Mouse (Mus musculus) forebrain, embryonic 16.5 days (tissue): ENCODE data around the gene Bckdha. TPM values are rescaled to one million over a fixed set of nuclear protein-coding genes. Genes with fewer than 3 reads are reported as not detected.

Experiments used
- ATAC-seq: fragments of 200-750 bp; cut with Nextera tagmentation; 2 replicates; pipeline ENCODE4 v1.8.0; 2017; ENCODE audit warnings: mild to moderate bottlenecking, moderate library complexity
- H3K27ac ChIP-seq: fragments of 300-500 bp; sonication (generic); 2 replicates; pipeline ENCODE4 v1.5.1; 2014; ENCODE audit warnings: low read length, control low read depth
- H3K27me3 ChIP-seq: fragments of 300-500 bp; sonication (generic); replicated peaks from 2 replicates; pipeline ENCODE4 v1.6.1; 2014; ENCODE audit warnings: low read length; ENCODE audit not compliant: control insufficient read depth, insufficient read depth
- H3K36me3 ChIP-seq: fragments of 300-500 bp; sonication (generic); 2 replicates; pipeline ENCODE4 v1.6.1; 2014; ENCODE audit not compliant: control insufficient read depth, insufficient read depth
- H3K4me1 ChIP-seq: fragments of 300-500 bp; sonication (generic); replicated peaks from 2 replicates; pipeline ENCODE4 v1.6.1; 2014; ENCODE audit warnings: low read length; ENCODE audit not compliant: control insufficient read depth, insufficient read depth
- H3K4me2 ChIP-seq: fragments of 300-500 bp; sonication (generic); 2 replicates; pipeline ENCODE4 v1.6.1; 2014; ENCODE audit warnings: mild to moderate bottlenecking, low read length, control low read depth
- H3K4me3 ChIP-seq: fragments of 300-500 bp; sonication (generic); replicated peaks from 2 replicates; pipeline ENCODE4 v1.5.1; 2014; ENCODE audit warnings: mild to moderate bottlenecking, low read length, control low read depth
- H3K9ac ChIP-seq: fragments of 300-500 bp; sonication (generic); replicated peaks from 2 replicates; pipeline ENCODE4 v1.6.1; 2014; ENCODE audit warnings: low read depth, low read length, control low read depth
- H3K9me3 ChIP-seq: fragments of 300-500 bp; sonication (generic); 2 replicates; pipeline ENCODE4 v1.6.1; 2016; ENCODE audit warnings: low read length; ENCODE audit not compliant: control insufficient read depth
- WGBS: fragments of 180-500 bp; shearing (Covaris S2); extraction: QIAGEN DNeasy Blood & Tissue Kit; methylation state at CpG from one replicate; pipeline ENCODE4 v1.1.7; 2014; 5-methylcytosine and 5-hydroxymethylcytosine counted together
- polyA plus RNA-seq: library from polyadenylated mRNA; unstranded; fragments of >200 nt; fragmentation: Nextera tagmentation; extraction: Ambion mirVana; gene quantifications from 2 replicates; pipeline ENCODE4 v1.2.1, GENCODE M21; 2015

The Bckdha gene
- polyA plus RNA-seq, 1 experiment from 2014 or later: 57.7 TPM

DNA sequence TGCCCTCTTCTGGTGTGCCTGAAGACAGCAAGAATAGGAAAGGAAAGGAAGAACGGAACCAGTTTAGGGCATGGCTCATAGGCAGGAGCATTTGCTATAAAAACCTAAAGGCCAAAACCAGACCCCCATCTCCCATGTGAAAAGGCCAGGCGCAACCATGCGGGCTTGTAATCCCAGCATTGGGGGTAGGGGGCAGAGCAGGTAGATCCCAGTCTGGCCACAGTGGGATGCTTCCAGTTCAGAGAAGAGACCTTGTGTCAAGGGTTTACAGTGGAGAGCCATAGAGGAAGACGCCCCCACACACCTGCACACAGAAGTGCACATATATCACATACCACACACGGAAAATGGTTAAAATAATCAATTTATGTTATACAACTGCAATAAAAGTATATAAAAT lies 44.7 kb downstream of the Bckdha start:
- Histone ChIP-seq H3K9me3 (no peaks in the 10 kb centered on the region), H3K27ac (no peak overlapping the region), H3K27me3 (0 out of 2 replicates have a peak, but pooled peaks cover 3% of the 10 kb centered on the region), H3K36me3 (no peaks in the 10 kb centered on the region), H3K4me1 (peaks cover 3% of the 10 kb centered on the region; the same call in 1 of the 2 replicates), H3K9ac (no peak overlapping the region), H3K4me3 (no peak overlapping the region), H3K4me2 (no peak overlapping the region)
- ATAC-seq: no peak
- 92% methylated on average over 5 of the region's 5 CpGs for WGBS

DNA sequence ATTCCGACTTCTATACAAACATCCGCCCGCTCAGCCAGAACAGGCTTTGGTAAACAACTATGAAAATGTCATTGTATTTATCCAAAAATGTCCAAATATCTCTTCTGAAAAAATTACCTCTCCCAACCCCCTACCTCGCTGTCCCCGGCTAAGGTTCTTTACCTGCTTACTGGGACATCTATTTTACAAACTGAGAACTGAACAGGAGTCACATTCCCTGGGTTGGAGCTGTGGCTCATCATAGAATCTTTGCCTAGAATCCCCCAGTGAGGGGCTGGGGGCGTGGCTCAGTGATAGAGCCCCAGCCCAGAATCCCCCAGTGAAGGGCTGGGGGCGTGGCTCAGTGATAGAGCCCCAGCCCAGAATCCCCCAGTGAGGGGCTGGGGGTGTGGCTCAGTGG lies 47.3 kb downstream of the Bckdha start:
- Histone ChIP-seq H3K36me3 (no peaks in the 10 kb centered on the region), H3K4me3 (no peak overlapping the region), H3K4me1 (no peaks in the 10 kb centered on the region), H3K27me3 (no peaks in the 10 kb centered on the region), H3K9me3 (no peaks in the 10 kb centered on the region), H3K4me2 (no peak overlapping the region), H3K9ac (no peak overlapping the region), H3K27ac (no peak overlapping the region)
- 43% methylated on average over 7 of the region's 7 CpGs for WGBS
- ATAC-seq: no peak

DNA sequence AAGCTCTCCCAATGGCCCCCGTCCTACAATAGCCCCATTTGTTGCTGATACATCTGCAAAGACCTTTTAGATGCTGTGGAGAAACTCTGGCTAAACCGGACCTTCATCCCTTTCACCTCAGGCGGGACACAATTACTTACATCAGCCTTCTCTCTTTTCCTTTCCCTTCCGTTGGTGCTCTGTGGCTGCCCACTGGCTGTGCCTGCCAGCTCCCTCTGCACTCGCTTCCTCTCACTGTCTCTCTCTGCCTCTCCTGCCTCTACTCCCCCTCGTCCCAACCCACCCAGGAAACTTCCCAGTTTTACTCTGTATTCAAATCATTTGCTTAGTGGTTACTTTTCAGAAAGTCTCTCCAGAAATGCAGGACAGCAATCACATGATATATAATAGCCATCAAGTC lies 48.7 kb downstream of the Bckdha start:
- H3K36me3 ChIP-seq: no peaks in the 10 kb centered on the region
- ATAC-seq: no peak
- H3K4me2 ChIP-seq: no peak overlapping the region
- H3K9ac ChIP-seq: no peak overlapping the region
- H3K27ac ChIP-seq: no peak overlapping the region
- H3K27me3 ChIP-seq: no peaks in the 10 kb centered on the region
- no peaks in the 10 kb centered on the region for H3K4me1 ChIP-seq
- H3K9me3 ChIP-seq: no peaks in the 10 kb centered on the region
- H3K4me3 ChIP-seq: no peak overlapping the region
- WGBS: 44% methylated on average over 6 of the region's 6 CpGs

DNA sequence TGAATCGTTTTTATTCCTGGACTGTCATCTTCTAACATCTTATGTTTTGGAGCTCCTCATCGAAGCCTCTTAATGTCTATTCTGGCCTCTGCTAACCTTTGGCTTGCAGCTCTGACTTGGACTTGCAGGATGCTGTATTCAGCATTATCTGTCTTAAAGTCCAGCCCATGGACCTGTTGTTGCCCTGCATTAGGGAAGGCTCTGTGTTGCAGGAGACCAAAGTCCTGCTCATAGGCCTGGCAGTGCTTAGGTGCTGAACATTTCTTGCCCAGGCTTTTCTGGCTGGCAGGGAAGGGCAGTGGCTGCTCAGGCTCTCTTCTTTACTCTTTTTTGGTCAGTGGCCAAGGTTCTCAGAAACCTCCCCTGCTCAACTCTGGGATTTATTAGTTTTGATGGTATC lies 51.6 kb downstream of the Bckdha start:
- Histone ChIP-seq H3K4me2 (no peak overlapping the region), H3K9me3 (no peaks in the 10 kb centered on the region), H3K27me3 (no peaks in the 10 kb centered on the region), H3K4me3 (no peak overlapping the region), H3K4me1 (no peaks in the 10 kb centered on the region), H3K36me3 (no peaks in the 10 kb centered on the region), H3K27ac (no peak overlapping the region), H3K9ac (no peak overlapping the region)
- no peak for ATAC-seq
- 92% methylated on average over 2 of the region's 2 CpGs for WGBS

DNA sequence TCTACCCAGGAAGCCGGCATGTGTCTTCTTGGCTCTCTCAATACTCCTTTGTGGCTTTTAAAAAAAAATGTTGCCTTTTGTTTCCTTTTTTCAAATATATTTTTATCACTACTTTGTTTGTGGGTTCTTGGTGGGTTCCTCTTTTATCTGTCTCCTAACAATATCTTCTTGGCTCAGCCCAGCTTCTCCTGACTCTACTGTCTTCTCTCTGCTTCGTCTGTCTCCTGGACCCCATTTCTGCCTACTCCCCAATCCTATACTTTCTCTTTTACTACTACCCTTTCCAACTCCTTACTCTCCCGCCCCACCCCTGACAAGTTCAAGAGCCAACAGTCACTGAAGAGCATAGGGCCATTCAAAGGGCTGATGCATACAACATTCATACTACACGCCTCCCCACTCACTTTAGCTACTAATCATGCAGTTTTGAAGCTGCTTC lies 52.1 kb downstream of the Bckdha start:
- H3K27ac ChIP-seq: no peak overlapping the region
- H3K9ac ChIP-seq: no peak overlapping the region
- no peak overlapping the region for H3K4me3 ChIP-seq
- no peak overlapping the region for H3K4me2 ChIP-seq
- 78% methylated on average over 4 of the region's 4 CpGs for WGBS
- H3K4me1 ChIP-seq: no peaks in the 10 kb centered on the region
- H3K27me3 ChIP-seq: no peaks in the 10 kb centered on the region
- H3K9me3 ChIP-seq: no peaks in the 10 kb centered on the region
- ATAC-seq: no peak
- no peaks in the 10 kb centered on the region for H3K36me3 ChIP-seq

DNA sequence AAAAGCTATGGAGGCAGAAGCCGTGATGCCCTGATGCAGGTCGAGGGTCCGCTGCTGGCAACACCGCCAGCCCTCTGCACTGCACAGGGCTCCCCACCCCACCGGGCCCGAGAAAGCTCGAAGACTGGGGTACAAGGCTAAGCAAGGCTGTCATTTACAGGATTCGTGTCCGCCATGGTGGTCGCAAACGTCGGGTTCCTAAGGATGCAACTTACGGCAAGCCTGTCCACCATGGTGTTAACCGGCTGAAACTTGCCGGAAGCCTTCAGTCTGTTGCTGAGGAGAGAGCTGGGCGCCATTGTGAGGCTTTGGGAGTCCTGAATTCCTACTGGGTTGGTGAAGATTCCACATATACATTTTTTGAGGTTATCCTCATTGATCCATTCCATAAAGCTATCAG lies 57.4 kb downstream of the Bckdha start:
- Histone ChIP-seq H3K27me3 (no peaks in the 10 kb centered on the region), H3K4me3 (no peak overlapping the region), H3K9me3 (no peaks in the 10 kb centered on the region), H3K9ac (no peak overlapping the region), H3K36me3 (no peaks in the 10 kb centered on the region), H3K4me1 (no peaks in the 10 kb centered on the region), H3K4me2 (no peak overlapping the region), H3K27ac (no peak overlapping the region)
- 89% methylated on average over 16 of the region's 16 CpGs for WGBS
- no peak for ATAC-seq

DNA sequence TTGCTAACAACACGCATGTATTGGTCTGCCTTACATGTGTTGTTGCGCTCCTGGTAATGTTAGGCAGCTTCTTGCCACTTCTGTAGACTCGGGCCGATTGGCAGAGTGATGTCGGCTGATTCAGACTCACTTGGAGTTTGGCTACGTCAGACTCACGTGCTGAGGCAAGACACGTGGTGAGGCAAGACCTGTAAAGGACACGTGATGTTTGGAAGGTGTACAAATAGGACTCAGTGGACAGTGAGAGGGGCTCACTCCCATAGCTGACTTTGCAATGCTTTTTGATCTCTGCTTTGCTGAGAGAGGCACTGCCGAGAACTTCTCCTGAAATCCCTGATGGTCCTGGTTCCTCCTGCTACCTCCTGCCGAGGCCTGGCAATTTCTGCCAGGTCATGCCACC lies 58.1 kb downstream of the Bckdha start:
- Histone ChIP-seq H3K9me3 (no peaks in the 10 kb centered on the region), H3K4me2 (no peak overlapping the region), H3K9ac (no peak overlapping the region), H3K4me1 (no peaks in the 10 kb centered on the region), H3K27ac (no peak overlapping the region), H3K4me3 (no peak overlapping the region), H3K27me3 (no peaks in the 10 kb centered on the region), H3K36me3 (no peaks in the 10 kb centered on the region)
- 88% methylated on average over 11 of the region's 11 CpGs for WGBS
- ATAC-seq: no peak

DNA sequence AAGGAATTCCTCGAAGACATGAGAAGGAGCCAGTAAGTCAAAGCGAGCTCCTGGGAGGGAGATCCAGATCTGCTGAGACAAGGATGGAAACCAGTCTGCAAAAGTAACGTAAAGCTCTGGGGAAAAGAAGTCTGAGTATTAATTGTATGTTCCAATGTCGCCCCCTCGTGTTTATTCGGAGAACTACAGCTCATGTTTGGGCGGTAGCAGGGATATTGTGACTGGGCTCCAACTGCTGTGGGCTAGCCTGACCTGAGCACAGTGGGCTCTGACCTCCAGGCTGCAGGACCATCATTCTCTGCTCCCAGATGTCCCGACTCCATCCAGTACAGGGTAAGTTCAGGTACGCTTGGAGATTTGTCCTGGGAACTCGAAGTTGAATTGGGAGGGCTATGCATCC lies 59.1 kb downstream of the Bckdha start:
- ATAC-seq: peak; percentile 10; the same call in 1 of the 2 replicates
- Histone ChIP-seq H3K27ac (no peak overlapping the region), H3K4me3 (no peak overlapping the region), H3K36me3 (no peaks in the 10 kb centered on the region), H3K9me3 (no peaks in the 10 kb centered on the region), H3K4me2 (no peak overlapping the region), H3K9ac (no peak overlapping the region), H3K4me1 (no peaks in the 10 kb centered on the region), H3K27me3 (no peaks in the 10 kb centered on the region)
- WGBS: 15% methylated on average over 10 of the region's 10 CpGs

DNA sequence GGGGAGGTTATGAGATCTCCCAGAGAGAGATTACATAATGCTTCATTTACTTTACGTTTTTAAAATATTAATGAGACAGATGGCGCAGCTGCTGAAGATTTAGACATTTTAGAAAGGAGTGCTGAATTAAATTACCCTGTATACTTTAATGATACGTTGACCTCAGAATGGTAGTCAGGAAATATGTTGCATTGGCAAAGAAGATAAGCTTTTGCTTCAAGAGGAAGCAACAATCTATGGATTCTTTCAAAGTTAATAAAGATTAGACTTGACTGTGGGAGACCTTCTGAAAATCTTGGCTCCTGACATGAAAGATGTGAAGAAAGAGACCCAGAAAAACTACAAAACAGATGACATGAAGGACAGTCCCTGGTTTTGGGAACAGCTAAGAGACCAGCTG lies 64.9 kb downstream of the Bckdha start:
- ATAC-seq: no peak
- H3K9ac ChIP-seq: no peak overlapping the region
- no peak overlapping the region for H3K27ac ChIP-seq
- H3K4me1 ChIP-seq: no peaks in the 10 kb centered on the region
- no peaks in the 10 kb centered on the region for H3K9me3 ChIP-seq
- no peak overlapping the region for H3K4me3 ChIP-seq
- 81% methylated on average over 3 of the region's 3 CpGs for whole genome bisulfite sequencing
- H3K36me3 ChIP-seq: no peaks in the 10 kb centered on the region
- H3K4me2 ChIP-seq: no peak overlapping the region
- H3K27me3 ChIP-seq: no peaks in the 10 kb centered on the region

DNA sequence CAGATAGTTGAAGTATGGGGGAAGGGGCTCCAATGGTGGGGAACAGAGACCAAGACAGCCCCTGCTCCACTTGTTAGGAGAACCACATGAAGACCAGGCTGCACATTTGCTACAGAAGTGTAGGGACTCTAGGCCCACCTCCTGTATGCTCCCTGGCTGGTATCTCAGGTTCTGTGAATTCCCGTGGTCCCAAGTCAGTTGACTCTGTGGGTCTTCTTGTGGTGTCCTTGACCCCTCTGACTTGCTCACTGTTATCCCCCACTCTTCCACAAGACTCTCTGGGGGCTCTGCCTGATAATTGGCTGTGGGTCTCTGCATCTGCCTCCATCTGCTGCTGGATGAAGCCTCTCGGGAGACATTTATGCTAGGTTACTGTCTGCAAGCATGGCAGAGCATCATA lies 67.6 kb downstream of the Bckdha start:
- Histone ChIP-seq H3K36me3 (no peaks in the 10 kb centered on the region), H3K4me1 (no peaks in the 10 kb centered on the region), H3K27ac (no peak overlapping the region), H3K9ac (no peak overlapping the region), H3K4me2 (no peak overlapping the region), H3K4me3 (no peak overlapping the region), H3K9me3 (no peaks in the 10 kb centered on the region), H3K27me3 (no peaks in the 10 kb centered on the region)
- ATAC-seq: no peak
- WGBS: 90% methylated on average over 2 of the region's 2 CpGs
